Mouse (Mus musculus): Measurements from ENCODE around the gene Tedc2. TPM values are rescaled to one million over a fixed set of nuclear protein-coding genes. Genes with fewer than 3 reads are reported as not detected.

Tedc2 gene
- total RNA-seq, 2 experiments from 2014 or later, result 8.7 to 10.1 TPM

DNA sequence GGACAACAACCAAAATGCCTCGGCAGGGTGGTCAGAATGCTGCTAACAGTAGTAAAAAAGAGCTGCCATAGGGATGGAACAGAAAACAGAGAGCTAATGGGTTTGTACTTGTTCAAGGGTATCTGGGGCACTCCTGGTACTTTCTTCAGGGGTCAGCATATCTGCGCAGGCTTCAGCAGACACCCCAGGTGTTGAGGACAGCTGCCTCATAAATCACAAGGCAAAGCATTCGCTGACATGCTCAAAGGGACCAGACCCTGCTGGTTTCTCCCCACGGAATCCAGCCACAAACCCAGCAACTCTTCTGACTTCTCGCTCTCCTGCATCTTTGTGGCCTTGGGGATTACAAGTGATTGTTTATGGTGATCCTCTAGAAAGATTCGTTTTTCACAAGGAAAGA lies 2.0 kb upstream of the Tedc2 start:
- no peak for DNase-seq (ENCODE audit: low spot score in 2 of 2)

GRCm38 (mm10) chr17:24216836-24217235 lies 3.8 kb downstream of the Tedc2 start:
- intact Hi-C loops (cut with DNase I), result no loop called here
- no peak for DNase-seq (ENCODE audit: low spot score in 2 of 2)

More for the DNA sequence above, 2.0 kb upstream of the Tedc2 start:
- intact Hi-C loops (cut with DNase I), result loop anchor here (5.0 kb wide), 1 partner anchor 130 kb away; the partner anchor contains the start of genes Abca17 and Abca3

DNA sequence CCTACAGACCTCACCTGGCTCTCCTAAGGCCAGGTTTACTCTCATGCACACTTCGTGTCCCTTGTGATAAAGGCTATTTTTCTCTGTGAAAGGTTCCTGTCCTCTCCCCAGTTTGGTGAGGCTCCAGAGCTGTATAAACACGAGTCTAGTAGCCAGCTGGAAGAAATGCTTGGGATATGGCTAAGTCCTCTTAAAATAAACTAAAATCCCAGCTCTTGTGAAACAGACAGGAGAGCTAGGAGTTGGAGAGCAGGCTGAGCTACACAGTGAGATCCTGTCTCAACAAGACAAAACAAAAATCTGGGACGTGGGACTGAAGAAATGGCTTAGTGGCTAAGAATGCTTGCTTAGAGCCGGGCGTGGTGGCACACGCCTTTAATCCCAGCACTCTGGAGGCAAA lies 7.5 kb downstream of the Tedc2 start:
- intact Hi-C loops (cut with DNase I), result no loop called here
- DNase-seq (ENCODE audit: low spot score in 2 of 2), result peak in 1 of 2 experiments; percentile 62

GRCm38 (mm10) chr17:24212441-24213018 lies 8.1 kb downstream of the Tedc2 start:
- no peak for DNase-seq (ENCODE audit: low spot score in 2 of 2)
- intact Hi-C loops (cut with DNase I), result no loop called here

- intact Hi-C loops (cut with DNase I), result no loop called here
- DNase-seq (ENCODE audit: low spot score in 2 of 2), result peak; percentile 87 to 92
Measured at GRCm38 (mm10) chr17:24211631-24212440, 8.8 kb downstream of the Tedc2 start.

DNA sequence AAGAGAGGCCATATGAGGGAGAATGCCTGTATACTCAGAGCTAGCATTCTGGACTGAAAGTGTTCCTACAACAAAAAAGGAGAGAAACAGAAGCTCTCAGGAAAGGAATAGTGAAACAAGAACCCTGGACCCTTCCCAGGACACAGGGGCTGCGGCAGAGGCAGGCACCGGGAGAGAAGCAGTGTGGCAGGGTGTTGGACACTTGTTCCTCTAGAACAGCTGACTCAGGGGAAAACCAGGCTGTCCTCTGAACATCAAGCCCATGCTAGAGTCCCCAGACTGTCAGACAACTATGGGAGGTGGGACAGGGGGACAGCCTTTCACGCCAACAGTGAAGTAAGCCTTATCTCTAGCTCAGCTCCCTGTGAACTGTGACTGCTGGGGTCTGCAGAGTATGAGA lies 10.1 kb downstream of the Tedc2 start:
- intact Hi-C loops (cut with DNase I), result no loop called here
- DNase-seq (ENCODE audit: low spot score in 2 of 2), result no peak

DNA sequence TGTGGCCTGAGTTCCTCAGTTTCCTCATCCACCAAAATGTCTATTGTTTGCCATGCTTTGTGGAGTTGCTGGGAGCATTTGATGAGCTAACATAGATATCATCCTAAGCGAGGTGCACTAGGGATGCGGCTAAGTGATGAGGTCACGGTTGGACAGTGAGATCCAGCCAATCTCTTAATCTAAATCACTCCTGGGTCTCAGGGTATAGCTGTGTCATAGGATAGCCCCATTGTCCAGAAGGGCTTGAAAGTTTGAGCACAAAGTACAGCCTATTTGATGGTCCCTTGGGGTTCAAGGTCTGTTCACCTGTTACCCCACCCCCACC lies 10.8 kb downstream of the Tedc2 start:
- intact Hi-C loops (cut with DNase I), result loop anchor here (5.0 kb wide), 1 partner anchor 43 kb away; the partner anchor contains the start of gene Atp6v0c
- DNase-seq (ENCODE audit: low spot score in 2 of 2), result no peak

GRCm38 (mm10) chr17:24209043-24209915 lies 11.4 kb downstream of the Tedc2 start, which contains the start of gene Ntn3:
Ntn3 (minus strand) TSS chr17:24209531.
- peak; percentile 43 to 53 for DNase-seq (ENCODE audit: low spot score in 2 of 2)
- intact Hi-C loops (cut with DNase I), result loop anchor here (5.0 kb wide), 1 partner anchor 42 kb away; the partner anchor contains the start of gene Atp6v0c

- intact Hi-C loops (cut with DNase I), result loop anchor here (5.0 kb wide), 1 partner anchor 41 kb away; the partner anchor contains the start of gene Atp6v0c
- no peak for DNase-seq (ENCODE audit: low spot score in 2 of 2)
Measured at GRCm38 (mm10) chr17:24208641-24209042, 12.0 kb downstream of the Tedc2 start.

GRCm38 (mm10) chr17:24207768-24208640 lies 12.6 kb downstream of the Tedc2 start:
- no peak for DNase-seq (ENCODE audit: low spot score in 2 of 2)
- intact Hi-C loops (cut with DNase I), result loop anchor here (5.0 kb wide), 1 partner anchor 41 kb away; the partner anchor contains the start of gene Atp6v0c

- intact Hi-C loops (cut with DNase I), result loop anchor here (5.0 kb wide), 1 partner anchor 39 kb away; the partner anchor contains the start of gene Atp6v0c
- DNase-seq (ENCODE audit: low spot score in 2 of 2), result peak; percentile 78 to 85
Measured at GRCm38 (mm10) chr17:24206451-24207351, 13.9 kb downstream of the Tedc2 start.

- intact Hi-C loops (cut with DNase I), result loop anchor here (5.0 kb wide), 1 partner anchor 39 kb away; the partner anchor contains the start of gene Atp6v0c
Measured at GRCm38 (mm10) chr17:24205908-24206361, 14.7 kb downstream of the Tedc2 start.

DNA sequence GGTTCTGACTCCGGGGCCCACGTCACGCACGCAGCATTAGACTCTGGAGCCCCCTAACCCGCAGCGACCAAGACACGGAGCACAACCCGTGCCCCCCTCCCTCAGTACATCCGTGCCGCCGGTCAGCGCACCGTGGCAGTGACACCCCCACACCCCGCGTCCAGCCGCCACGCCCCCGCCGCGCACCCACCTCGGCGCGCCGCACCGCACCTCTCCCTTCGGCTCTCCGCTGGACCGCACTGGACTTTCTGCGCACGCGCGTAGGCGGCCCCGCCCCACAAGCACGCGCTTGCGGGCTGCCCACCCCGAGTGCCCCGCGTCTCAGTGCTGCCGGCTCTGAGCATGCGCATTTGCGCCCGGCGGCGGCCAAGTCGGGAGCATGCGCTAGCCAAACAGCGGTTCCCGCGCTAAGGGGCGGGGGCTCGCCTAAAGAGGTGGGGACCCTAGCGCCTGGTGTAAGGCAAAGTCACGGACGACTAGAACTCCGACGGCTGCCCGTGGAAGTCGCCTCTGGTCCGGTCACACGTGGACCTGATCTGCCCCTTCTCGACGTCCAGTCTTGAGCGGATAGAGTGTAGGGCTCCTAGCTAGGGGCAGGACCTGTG lies 15.3 kb downstream of the Tedc2 start, which contains the start of gene Tbc1d24:
Gene Tbc1d24, minus strand, starts transcription at position 279 of the 605 bp plus-strand sequence.
- peak; percentile 94 to 96 for DNase-seq (ENCODE audit: low spot score in 2 of 2)
- intact Hi-C loops (cut with DNase I), result loop anchor here (5.0 kb wide), 1 partner anchor 38 kb away; the partner anchor contains the start of gene Atp6v0c

More at GRCm38 (mm10) chr17:24205908-24206361, 14.7 kb downstream of the Tedc2 start:
- peak; percentile 47 to 60 for DNase-seq (ENCODE audit: low spot score in 2 of 2)

DNA sequence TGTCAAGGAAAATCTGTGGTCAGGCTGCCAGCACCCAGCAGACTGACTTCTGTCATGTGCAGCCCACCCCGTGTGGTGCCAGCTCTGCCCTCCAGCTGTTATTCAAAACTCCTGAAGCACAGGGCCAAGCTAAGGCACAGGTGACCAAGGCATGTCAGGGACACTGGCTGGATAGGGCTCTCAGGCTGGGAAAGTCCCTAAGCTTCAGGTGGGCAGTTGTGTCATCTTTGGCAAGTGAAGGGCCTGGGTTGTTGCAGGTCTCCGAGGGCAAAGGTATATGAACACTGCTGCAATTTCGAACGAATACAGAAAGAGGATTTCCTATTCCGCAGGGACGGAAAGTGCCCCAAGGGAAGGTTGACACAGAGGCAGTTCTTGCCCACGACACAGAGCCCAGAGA lies 15.8 kb downstream of the Tedc2 start:
- DNase-seq (ENCODE audit: low spot score in 2 of 2), result no peak
- intact Hi-C loops (cut with DNase I), result loop anchor here (5.0 kb wide), 1 partner anchor 38 kb away; the partner anchor contains the start of gene Atp6v0c

GRCm38 (mm10) chr17:24203611-24204534 lies 16.8 kb downstream of the Tedc2 start:
- intact Hi-C loops (cut with DNase I), result no loop called here
- DNase-seq (ENCODE audit: low spot score in 2 of 2), result no peak

DNA sequence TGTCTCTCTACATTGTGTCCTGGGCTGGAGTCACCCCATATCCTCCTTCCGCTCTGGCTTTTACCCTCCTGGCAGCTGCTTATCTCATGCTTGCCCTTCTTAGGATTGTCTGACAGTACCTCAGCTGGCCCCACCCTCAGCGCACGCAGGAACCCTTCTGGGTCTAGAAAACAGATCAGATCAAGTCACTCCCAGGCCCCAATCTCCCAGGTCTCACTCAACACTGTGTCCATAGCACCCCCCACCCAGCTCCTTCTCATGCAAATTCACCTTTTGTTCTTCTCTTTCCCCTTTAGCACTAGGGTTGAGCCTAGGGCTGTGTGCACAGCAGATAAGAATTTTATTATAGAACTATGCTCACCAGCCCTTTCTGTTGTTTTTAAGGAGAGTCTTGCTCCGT lies 17.6 kb downstream of the Tedc2 start:
- intact Hi-C loops (cut with DNase I), result no loop called here
- no peak for DNase-seq (ENCODE audit: low spot score in 2 of 2)

Measured in left cerebral cortex, postnatal 14 days (tissue).